Mouse (Mus musculus): ENCODE results near the gene Kalrn. TPM values are rescaled to one million over a fixed set of nuclear protein-coding genes. Genes with fewer than 3 reads are reported as not detected.

Gene Kalrn
- polyA plus RNA-seq, 1 experiment = 1.5 TPM

- H3K4me1 ChIP-seq (ENCODE audit: control insufficient read depth, insufficient read depth, insufficient read length, low read length) = peaks cover 53% of the 10 kb centered on the region
- no peak overlapping the region for H3K4me3 ChIP-seq (ENCODE audit: insufficient read depth, low read depth, low read length)
- H3K27ac ChIP-seq (replicated peaks; ENCODE audit: low read depth, low read length) = no peak overlapping the region
Measured at GRCm38 (mm10) chr16:33943388-33943787, 629.9 kb downstream of the Kalrn start.

GRCm38 (mm10) chr16:33942341-33942740 lies 631.0 kb downstream of the Kalrn start:
- H3K4me3 ChIP-seq (ENCODE audit: insufficient read depth, low read depth, low read length) = no peak overlapping the region
- H3K4me1 ChIP-seq (ENCODE audit: control insufficient read depth, insufficient read depth, insufficient read length, low read length) = peaks cover 63% of the 10 kb centered on the region
- H3K27ac ChIP-seq (replicated peaks; ENCODE audit: low read depth, low read length) = no peak overlapping the region

- Histone ChIP-seq H3K4me3 (ENCODE audit: insufficient read depth, low read depth, low read length) (no peak overlapping the region), H3K27ac (replicated peaks; ENCODE audit: low read depth, low read length) (0 out of 2 replicates have a peak overlapping the region, but pooled peaks have one; percentile 6), H3K4me1 (ENCODE audit: control insufficient read depth, insufficient read depth, insufficient read length, low read length) (peaks cover 63% of the 10 kb centered on the region)
Measured at GRCm38 (mm10) chr16:33941271-33941781, 632.0 kb downstream of the Kalrn start.

GRCm38 (mm10) chr16:33940095-33940494 lies 633.2 kb downstream of the Kalrn start:
- H3K4me1 ChIP-seq (ENCODE audit: control insufficient read depth, insufficient read depth, insufficient read length, low read length) = peaks cover 53% of the 10 kb centered on the region
- no peak overlapping the region for H3K4me3 ChIP-seq (ENCODE audit: insufficient read depth, low read depth, low read length)
- H3K27ac ChIP-seq (replicated peaks; ENCODE audit: low read depth, low read length) = no peak overlapping the region

- Histone ChIP-seq H3K27ac (replicated peaks; ENCODE audit: low read depth, low read length) (no peak overlapping the region), H3K4me1 (ENCODE audit: control insufficient read depth, insufficient read depth, insufficient read length, low read length) (peaks cover 48% of the 10 kb centered on the region), H3K4me3 (ENCODE audit: insufficient read depth, low read depth, low read length) (no peak overlapping the region)
Measured at GRCm38 (mm10) chr16:33939636-33940035, 633.7 kb downstream of the Kalrn start.

- Histone ChIP-seq H3K27ac (replicated peaks; ENCODE audit: low read depth, low read length) (0 out of 2 replicates have a peak overlapping the region, but pooled peaks have one; percentile 2), H3K4me1 (ENCODE audit: control insufficient read depth, insufficient read depth, insufficient read length, low read length) (peaks cover 53% of the 10 kb centered on the region), H3K4me3 (ENCODE audit: insufficient read depth, low read depth, low read length) (no peak overlapping the region)
Measured at GRCm38 (mm10) chr16:33939133-33939531, 634.2 kb downstream of the Kalrn start.

- peaks cover 52% of the 10 kb centered on the region for H3K4me1 ChIP-seq (ENCODE audit: control insufficient read depth, insufficient read depth, insufficient read length, low read length)
- H3K4me3 ChIP-seq (ENCODE audit: insufficient read depth, low read depth, low read length) = no peak overlapping the region
- H3K27ac ChIP-seq (replicated peaks; ENCODE audit: low read depth, low read length) = 0 out of 2 replicates have a peak overlapping the region, but pooled peaks have one; percentile 2
Measured at GRCm38 (mm10) chr16:33938311-33939132, 634.8 kb downstream of the Kalrn start.

- H3K4me1 ChIP-seq (ENCODE audit: control insufficient read depth, insufficient read depth, insufficient read length, low read length) = peaks cover 55% of the 10 kb centered on the region
- H3K27ac ChIP-seq (replicated peaks; ENCODE audit: low read depth, low read length) = peak overlapping the region; percentile 40; the same call in 1 of the 2 replicates
Measured at GRCm38 (mm10) chr16:33937567-33937966, 635.8 kb downstream of the Kalrn start.

GRCm38 (mm10) chr16:33936885-33937284 lies 636.4 kb downstream of the Kalrn start:
- Histone ChIP-seq H3K4me3 (ENCODE audit: insufficient read depth, low read depth, low read length) (no peak overlapping the region), H3K27ac (replicated peaks; ENCODE audit: low read depth, low read length) (0 out of 2 replicates have a peak overlapping the region, but pooled peaks have one; percentile 36), H3K4me1 (ENCODE audit: control insufficient read depth, insufficient read depth, insufficient read length, low read length) (peaks cover 61% of the 10 kb centered on the region)

More at GRCm38 (mm10) chr16:33937567-33937966, 635.8 kb downstream of the Kalrn start:
- H3K4me3 ChIP-seq (ENCODE audit: insufficient read depth, low read depth, low read length) = no peak overlapping the region

GRCm38 (mm10) chr16:33935407-33935785 lies 637.9 kb downstream of the Kalrn start:
- Histone ChIP-seq H3K4me1 (ENCODE audit: control insufficient read depth, insufficient read depth, insufficient read length, low read length) (peaks cover 52% of the 10 kb centered on the region), H3K27ac (replicated peaks; ENCODE audit: low read depth, low read length) (no peak overlapping the region), H3K4me3 (ENCODE audit: insufficient read depth, low read depth, low read length) (no peak overlapping the region)

- peaks cover 48% of the 10 kb centered on the region for H3K4me1 ChIP-seq (ENCODE audit: control insufficient read depth, insufficient read depth, insufficient read length, low read length)
- no peak overlapping the region for H3K4me3 ChIP-seq (ENCODE audit: insufficient read depth, low read depth, low read length)
- H3K27ac ChIP-seq (replicated peaks; ENCODE audit: low read depth, low read length) = 0 out of 2 replicates have a peak overlapping the region, but pooled peaks have one; percentile 28
Measured at GRCm38 (mm10) chr16:33934701-33935406, 638.5 kb downstream of the Kalrn start.

GRCm38 (mm10) chr16:33933411-33933810 lies 639.9 kb downstream of the Kalrn start:
- H3K4me1 ChIP-seq (ENCODE audit: control insufficient read depth, insufficient read depth, insufficient read length, low read length) = peaks cover 37% of the 10 kb centered on the region
- no peak overlapping the region for H3K27ac ChIP-seq (replicated peaks; ENCODE audit: low read depth, low read length)
- no peak overlapping the region for H3K4me3 ChIP-seq (ENCODE audit: insufficient read depth, low read depth, low read length)

- Histone ChIP-seq H3K4me3 (ENCODE audit: insufficient read depth, low read depth, low read length) (no peak overlapping the region), H3K4me1 (ENCODE audit: control insufficient read depth, insufficient read depth, insufficient read length, low read length) (peaks cover 30% of the 10 kb centered on the region), H3K27ac (replicated peaks; ENCODE audit: low read depth, low read length) (peak overlapping the region; percentile 7; the same call in 1 of the 2 replicates)
Measured at GRCm38 (mm10) chr16:33932126-33932525, 641.2 kb downstream of the Kalrn start.

- no peak overlapping the region for H3K27ac ChIP-seq (replicated peaks; ENCODE audit: low read depth, low read length)
- no peak overlapping the region for H3K4me3 ChIP-seq (ENCODE audit: insufficient read depth, low read depth, low read length)
- H3K4me1 ChIP-seq (ENCODE audit: control insufficient read depth, insufficient read depth, insufficient read length, low read length) = peaks cover 30% of the 10 kb centered on the region
Measured at GRCm38 (mm10) chr16:33931682-33932081, 641.6 kb downstream of the Kalrn start.

- no peak overlapping the region for H3K27ac ChIP-seq (replicated peaks; ENCODE audit: low read depth, low read length)
- H3K4me1 ChIP-seq (ENCODE audit: control insufficient read depth, insufficient read depth, insufficient read length, low read length) = peaks cover 30% of the 10 kb centered on the region
- no peak overlapping the region for H3K4me3 ChIP-seq (ENCODE audit: insufficient read depth, low read depth, low read length)
Measured at GRCm38 (mm10) chr16:33930785-33931184, 642.5 kb downstream of the Kalrn start.

Data from brown adipose tissue, adult 24 weeks (tissue).